Mouse (Mus musculus) frontal cortex, postnatal 36 days (tissue): ENCODE results near the gene Wars.

Source experiments
- DNase-seq, 2 experiments: peaks; one replicate each; pipeline ENCODE4 v3.0.0; 2022; ENCODE audit warnings: low spot score in 2 of 2

Gene Wars

DNA sequence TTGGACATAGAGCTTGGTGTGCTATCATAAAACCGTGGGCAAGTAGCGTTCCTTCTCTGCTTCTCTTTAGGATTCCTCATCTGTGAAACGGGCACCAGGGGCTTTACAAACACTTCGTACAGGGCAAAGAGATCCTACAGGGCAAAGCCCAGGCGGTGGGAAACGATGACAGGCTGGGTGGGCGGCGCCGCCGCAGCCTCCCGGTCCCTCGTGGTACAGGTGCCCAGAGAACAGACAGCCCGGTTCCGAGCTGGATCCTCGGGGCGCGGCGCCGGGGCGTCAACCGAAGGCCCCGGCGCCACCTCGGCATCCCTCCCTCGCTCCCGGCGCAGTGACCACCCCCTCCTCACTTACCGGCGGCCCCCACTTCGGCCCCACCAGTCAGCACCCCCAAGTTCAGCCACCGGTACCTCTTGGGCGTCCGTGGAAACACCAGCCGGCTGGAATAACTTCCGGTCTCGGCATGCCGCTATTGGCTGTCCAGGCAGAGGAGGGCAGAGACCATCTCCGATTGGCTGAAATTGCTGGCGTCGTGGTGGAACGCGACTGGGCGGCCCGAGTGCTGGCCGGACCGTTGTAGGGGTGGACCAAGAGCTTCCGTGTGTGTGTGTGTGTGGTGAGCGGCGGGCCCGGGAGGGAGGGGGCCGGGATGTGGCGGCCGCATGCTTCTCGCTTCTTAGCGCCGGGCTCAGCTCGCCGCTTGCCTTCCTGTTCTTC is at the start of gene Wars:
Wars (minus strand) TSS at position 460 of the 717 bp plus-strand sequence.
- DNase-seq = peak; percentile 94 to 96

DNA sequence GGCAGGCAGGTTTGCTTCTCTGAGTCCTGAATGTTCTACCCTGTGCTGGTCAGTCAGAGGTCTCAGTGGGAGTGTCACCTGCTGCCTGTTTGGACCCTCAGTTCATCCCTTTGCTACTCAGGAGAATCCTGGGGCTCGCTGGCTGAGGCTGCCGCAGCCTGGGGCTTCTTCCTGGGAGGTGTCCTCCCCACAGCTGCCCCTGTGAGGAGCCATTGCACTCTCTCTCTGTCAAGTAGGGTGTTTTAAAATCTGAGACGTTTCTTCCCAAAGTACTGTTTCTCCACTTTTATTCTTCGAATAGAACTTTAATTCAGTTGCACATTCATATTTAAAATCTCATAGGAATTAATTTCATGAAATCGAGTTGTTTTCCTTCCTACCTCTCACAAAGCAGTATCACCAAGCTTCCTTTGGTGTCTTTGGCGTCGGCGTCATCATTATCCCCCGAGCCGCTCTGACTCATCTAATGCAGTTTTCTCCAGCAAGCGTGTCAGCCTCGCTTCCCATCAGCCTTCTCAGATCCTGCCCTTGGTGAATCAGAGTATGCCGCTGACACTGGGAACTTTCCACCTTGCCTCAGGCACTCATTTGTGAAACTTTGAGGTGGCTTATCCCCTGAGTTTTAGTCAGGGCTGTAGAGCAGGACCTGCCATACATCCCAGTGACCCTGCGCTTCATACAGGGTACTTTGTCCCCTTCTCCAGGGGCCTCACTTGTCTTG is 48.4 kb upstream of the Wars start:
- no peak for DNase-seq

DNA sequence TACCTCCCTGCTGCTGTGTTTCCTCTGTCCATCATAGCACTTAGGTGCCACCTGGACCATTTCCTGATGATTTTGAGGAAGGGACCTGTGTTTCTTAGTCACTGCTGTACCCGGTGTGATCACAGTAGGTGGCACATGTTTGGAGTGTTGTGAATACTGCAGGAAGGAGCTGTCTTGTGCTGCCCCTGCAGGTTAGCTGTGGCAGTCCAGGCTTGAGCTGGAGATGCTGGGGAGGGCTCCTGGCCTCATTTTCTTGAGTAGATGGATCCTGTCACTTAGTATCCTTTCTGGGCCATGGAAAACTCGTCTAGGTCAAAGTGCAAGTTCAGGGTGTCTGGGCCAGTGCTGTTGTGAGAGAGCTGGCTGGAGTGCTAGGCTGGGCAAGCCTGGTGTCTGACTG is 47.3 kb upstream of the Wars start:
- no peak for DNase-seq

DNA sequence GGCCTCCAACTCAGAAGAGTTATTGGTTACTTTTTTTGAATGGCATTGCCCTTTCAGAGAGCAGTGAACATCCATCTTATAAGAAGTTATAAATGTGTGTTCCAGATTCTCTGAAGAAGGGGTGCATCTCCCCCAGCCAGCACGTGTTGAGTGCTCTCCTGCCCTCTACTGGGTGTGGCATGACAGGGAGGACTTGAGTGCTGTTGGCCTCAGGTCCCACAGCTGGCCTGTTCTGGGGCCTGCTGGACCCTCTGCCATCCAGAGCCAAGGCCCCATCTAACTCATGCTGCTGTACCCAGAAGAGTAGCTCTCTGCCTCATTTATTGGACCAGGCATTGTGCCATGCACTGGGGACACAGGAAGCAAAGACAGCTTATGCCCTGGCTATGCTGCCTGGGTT is 46.3 kb upstream of the Wars start:
- DNase-seq = no peak

DNA sequence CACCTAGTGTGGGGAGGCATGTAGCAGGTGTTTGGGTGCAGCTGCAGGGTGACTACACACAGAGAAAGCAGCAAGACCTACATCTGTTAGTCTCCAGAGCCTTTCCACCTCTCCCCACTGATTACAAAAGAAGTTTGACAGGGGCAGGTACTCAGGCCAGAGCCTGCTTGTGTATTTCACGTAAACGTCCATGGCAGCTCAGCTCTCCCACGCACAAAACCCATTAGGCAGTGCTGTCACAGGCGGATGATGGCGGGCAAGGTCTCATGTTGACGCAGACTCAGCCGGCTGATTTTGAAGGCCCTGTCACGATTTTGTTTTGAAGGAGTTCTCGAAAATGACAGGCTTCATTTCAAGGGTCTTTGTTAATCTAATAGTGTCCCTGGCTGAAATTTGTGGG is 45.3 kb upstream of the Wars start:
- no peak for DNase-seq

DNA sequence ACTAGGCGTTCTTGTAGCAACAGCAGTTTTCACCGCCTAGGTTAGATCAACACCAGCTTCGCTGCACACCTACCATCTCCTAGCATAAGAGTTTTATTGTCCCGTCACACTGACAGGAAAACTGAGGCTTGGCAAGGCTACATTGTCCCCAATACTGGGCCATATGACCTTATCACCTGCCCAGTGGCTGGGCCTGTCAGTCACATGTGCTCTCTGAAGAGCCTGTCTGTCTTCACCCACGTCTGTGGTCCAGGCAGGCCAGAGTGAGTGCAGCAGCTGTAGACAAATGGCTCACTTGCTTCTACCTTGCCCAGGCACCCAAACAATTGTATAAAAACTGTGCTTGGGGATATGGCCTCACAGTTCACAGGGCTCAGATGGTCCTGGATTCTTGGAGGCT is 44.9 kb upstream of the Wars start:
- DNase-seq = no peak

DNA sequence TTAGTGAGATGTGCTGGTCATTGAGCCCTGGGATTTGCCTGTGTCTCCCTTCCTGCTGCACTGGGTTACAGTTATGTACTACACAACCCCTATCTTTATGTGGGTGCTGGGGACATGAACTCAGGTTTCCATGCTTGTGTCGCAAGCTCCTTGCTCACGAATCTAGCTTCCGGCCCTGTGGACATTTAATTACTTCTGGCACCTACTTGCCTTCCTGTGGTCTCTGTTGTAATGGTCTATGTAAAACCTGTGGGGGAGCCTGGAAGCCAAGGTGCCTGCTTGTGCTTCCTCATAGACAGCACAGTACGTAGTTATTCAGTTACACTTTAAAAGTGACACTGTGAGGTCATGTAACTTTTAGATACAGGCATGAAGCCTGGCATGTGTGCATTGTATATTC is 43.5 kb upstream of the Wars start:
- no peak for DNase-seq

DNA sequence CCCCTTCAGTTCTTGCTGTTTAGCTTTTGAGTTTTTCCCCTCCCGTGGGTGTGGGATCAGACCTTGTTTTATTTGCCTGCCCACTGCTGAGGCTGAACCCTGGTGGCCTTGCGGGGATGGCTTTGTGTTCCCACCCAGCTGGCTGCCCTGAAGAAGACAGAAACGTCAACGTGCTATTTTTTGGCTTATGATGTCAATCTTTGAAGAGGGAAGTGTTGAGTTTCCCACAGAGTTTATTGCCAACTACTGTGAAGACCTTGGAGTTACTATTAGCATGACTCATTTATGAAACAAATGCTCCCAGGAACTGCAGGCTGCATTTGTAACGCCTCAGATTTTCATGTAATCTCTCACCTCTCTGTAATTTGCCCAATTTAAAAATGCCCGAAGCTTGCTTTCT is 42.9 kb upstream of the Wars start:
- no peak for DNase-seq

DNA sequence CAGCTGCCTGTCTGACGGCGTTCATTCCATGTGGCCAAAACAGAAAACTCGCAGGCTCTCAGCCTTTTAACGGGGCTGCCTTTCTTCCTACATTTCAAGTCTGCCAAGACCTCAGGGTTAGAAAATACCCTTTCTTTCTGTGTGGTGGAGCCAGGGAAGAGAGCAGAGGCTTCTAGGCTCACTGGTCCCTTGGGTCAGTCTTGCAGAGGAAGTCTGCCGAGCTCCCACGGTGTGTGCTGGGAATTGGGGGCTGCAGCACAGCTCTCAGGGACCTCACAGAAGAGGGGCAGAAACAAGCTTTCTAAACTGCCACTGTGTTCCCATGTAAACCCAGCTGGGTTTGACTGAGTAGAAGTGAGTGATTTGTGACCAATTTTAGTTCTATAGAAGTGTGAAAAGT is 40.3 kb upstream of the Wars start:
- no peak for DNase-seq

DNA sequence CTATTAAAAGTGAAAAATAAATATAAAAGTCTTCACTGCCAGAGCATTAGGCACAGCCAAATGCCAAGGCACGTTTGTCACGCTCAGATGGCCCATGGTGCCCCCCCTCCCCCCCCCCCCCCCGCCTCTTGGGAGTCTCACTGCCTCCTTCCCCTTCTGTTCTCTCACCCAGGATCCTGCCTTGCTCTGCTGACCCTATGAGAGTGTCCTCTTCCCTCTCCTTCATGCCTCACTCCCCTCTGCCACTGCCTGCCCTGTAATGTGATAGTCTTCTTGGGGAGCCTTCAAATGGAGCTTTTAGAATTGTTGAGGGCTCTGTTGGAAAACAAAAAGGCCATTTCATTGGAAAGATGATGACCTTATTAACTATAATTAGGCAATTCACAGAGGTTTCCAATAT is 38.1 kb upstream of the Wars start:
- no peak for DNase-seq

DNA sequence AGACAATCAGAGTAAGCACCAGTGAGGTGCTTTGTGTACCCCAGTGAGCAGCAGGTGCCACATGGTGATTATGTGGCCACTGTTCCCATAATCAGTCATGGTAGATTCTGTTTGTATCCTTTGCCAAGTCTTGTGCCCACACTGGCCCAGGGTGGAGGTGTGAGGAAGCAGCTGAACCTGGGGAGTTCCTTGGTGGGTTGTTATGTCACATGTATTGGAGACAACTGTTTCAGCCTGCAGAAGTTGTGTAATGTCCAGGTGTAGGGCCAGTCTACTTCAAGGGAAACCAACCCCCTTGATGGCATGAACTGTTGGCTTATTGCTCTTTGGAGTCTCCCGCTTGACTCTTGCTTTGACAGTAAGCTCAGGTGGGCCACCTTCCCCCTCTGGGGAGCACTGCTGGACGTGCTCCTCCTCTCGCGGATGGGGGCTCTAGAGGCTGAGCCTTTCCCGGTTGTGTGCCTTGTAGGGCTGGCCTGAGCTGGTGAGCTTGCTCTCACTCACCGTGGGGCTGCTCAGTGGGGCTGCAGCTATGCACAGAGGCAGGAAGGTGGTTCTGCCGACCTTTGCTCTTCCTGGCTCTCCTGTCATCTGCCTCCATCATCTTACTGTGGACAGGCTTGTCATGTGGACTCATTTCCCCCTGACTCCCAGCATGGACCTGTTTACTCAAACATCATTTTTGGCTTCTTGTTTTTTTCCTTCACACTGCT is 37.5 kb upstream of the Wars start:
- DNase-seq = no peak

DNA sequence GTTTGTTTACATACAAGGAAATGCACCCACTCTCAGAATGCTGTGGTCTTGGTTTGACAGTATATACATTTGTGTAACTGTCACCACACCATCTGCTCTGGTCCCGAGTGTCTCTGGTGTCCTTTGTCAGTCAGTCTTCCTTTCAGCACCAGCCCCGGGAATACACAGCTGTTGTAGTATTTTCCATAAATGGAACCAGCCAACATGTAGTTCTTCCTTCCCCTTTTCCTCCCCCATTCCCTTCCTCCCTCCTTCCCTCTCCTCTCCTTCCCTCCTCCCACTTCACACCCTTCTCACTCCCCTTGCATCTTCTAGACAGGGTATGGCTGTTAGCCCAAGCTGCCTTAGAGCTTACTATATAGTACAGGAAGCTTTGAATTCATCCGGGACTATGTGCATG is 35.5 kb upstream of the Wars start:
- DNase-seq = no peak

DNA sequence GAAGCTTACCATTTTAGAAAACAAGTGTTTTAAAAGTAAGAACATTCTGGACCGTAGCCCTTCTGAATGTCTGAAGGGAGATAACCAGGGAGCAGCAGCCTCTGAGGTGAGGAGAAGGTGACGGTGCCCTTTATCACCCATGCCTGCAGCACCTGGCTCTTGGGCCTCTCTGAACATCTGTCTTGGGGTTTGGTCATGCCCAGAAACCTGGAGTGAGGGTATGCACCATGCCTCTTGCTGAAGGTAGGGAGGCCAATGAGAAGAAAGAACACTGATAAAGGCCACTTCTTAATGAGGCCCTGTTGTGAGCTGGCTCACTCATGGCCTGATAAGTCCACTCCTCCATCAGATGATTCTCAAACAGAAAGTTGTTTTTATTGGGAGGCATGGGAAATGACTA is 34.3 kb upstream of the Wars start:
- no peak for DNase-seq

DNA sequence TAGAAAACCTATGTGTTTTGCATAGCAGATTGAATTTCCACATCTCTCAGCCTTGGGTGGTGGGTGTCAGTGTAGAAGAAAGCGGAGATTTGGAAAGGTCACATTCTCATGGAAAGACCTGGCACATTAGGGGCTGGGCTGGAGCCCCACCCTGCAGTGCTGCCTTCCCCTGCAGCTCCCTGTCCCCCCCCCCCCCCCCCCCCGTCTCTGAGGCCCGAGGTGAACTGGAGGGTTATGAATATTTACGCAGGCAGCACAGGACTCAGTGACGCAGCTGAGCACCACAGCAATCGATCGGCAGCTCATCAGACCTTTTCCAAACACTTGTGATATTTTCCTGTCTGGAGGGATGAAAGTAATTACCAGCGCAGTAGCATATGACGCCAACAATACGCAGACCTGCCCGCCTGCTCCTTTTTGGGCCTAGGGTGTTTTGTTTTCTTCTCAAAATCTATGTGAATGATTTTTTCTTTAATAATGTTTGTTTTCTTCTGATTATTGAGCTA is 32.7 kb upstream of the Wars start:
- no peak for DNase-seq

DNA sequence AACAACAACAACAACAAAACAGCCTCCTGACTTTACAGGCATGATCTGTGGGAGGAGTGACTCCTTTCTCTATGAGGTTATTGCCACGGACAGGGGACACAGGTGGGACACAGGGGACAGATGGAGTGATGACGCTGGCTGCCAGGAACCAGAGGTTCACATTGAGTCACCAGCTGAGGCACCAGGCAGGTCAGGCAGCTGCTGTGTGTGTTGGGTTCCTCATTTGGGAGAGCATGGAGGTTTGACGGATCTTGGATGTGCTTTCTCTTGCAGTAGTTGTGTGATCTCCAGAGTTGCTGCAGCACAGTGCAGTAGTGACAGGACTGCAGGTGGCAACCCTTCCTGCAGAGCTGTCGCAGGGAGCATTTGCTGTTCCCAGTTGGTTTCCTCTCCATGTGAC is 24.8 kb upstream of the Wars start:
- no peak for DNase-seq

DNA sequence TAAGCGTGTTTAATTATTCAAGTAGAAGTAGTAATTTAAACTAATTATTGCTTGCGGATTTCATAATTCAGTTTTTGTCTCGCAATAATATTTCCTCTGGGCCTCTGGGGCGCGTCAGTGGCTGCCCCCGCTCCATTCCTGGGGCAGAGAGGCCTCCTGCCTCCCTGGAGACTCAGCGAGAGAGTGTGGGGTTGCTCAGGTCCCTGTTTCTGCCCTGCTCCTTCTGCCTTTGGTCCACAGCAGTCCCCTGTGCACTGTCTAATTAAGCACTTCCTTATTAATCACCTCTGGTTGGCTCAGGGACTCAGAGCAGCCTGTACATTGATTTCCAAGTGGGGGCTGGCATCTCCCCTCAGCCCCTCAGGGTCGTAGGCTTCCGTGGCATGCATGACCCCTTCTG is 23.5 kb upstream of the Wars start:
- no peak for DNase-seq

DNA sequence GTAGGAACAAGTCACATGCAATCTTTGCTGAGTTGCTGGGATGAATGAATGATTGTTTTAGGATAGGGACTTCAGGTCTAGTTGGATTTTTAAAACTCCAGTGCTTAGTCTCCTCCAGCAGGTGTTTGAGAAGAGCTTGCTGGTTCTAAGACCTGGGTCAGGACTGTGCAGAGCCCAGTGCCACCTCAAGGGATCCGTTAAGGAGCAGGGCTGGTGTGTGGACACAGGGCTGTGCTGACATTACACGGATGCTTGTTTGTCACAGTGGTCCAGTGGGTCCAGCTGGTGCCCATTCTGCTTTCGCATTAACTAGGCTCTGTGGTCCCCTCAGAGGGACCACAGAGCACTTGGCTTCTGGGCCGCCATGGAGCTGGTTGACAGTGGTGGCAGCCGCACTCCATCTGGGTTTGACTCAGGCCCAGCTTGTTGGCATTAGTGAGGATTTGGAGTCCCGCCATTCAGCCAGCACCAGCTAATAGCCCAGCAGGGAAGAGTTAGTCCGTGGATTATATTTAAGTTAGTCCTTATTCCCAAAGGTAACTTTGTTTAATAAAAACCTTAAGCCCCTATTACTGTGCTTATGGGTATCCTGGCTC is 22.6 kb upstream of the Wars start:
- no peak for DNase-seq

DNA sequence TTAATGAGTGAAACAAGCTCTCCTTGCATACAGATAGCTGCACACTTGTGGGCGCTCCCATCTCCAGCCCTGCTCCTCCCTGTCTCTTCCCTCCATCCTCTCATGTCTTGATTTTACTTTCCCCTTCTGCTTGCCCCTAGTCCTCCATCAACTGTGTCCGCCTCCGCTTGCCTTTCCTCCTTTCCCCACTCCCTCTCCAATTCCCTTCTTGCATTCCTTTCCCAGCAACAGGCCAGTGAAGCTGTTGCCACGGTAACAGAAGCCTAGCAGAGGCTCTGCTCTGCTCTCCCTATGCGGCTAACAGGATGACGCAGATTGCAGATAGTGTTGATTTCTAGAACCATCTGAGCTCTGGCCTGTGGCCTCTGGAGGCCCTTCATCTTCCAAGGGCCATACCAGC is 21.9 kb upstream of the Wars start:
- peak; percentile 67 to 72 for DNase-seq

DNA sequence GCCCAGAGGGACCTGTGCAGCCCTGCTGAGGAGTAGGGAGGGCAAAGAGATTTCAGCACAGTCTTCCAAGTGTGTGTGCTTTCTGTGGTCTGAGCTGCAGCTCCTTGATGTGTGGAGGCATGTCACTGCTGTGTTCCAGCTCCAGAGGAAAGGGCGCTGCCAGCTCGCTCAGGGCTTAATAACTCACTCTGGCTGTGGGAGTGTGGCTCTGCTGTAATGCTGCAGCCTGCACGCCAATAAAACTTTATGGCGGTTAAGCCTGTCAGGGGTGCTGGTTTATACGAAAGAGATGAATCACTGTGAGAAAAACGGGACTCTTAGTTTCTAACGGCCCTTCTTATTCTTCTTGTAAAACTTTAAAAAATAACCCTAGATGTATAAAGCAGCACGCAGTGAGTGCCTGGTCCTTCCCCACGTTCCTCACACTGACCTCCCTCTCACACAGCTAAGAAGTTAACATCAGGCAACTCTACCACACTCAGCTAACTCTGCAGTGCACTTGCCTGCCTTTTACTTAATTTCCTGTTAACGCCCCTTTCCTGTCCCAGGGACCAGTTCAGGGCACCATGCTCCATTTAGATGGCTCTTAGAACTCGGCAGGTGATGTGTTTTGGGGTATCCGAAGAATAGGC is 20.9 kb upstream of the Wars start:
- DNase-seq = no peak

DNA sequence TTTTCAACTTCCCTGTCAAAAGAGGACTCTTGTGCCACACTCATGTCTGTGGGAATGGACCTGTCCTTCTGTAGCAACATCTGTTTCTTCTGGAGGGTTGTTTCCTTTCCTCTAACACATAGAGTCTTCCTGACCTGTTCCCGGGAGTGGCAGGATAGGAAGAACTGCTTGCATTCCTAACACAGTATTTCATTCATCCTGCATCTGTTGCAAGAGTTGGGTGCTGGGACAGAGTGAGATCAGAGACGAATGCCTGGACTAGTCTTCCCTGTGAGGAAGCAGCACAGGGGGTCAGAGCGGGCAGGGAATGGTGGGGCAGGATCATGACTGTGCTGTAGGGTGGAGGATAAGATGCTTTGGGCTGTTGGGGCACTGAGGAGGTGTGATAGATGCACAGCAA is 20.2 kb upstream of the Wars start:
- DNase-seq = no peak

DNA sequence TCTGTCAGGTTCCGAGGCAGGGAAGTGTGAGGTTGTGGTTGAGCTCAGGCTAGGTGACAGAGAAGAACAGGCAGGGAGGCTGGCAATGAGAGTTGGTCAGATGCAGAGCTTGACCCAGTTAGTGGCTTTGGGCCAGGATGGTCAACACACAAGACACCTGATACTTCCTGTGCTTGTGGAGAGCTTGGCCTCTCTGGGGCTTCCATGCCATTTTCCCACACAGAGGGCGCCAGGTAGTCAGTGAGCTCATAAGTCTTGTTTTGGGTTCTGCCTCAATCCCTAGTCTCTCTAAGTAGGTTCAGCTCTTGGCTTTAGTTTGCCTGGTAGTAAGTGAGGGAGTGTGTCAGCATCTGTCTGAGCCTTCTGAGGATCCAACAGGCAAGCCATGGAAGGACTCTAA is 18.5 kb upstream of the Wars start:
- no peak for DNase-seq

DNA sequence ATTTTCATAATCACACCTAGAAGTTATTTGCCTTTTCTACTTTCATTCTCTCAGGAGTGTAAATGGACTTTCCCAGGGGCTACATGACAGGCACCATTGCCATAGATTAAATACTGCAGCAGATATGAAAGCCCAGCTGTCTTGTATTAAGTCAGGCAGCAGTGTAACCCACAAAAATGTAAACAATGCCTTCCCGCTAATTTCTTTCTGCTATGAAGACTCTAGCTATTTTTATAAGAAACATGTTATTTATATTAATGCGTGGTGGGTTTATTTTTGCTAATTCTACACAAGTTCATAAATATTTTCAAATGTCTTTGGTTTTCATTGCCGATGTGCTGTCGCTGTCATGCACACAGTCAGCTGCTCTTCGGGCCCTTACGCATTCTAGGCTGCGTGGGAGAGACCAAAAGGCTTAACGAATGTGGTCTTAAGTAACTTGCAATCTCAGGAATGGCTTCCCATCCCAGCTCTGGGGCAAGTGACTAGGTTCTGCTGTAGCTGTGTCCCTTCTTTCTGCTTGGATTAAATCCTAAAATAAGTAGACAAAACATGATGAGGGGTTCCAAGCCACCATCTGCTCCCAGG is 16.0 kb upstream of the Wars start:
- DNase-seq = no peak
